Mouse (Mus musculus): ENCODE results near the gene Mre11a. TPM values are rescaled to one million over a fixed set of nuclear protein-coding genes. Genes with fewer than 3 reads are reported as not detected.
"Not testable (repeated sequence)": the region's sequence is repeated elsewhere in the genome, so short reads cannot be mapped to it uniquely, and the experiment has no call there.

Gene Mre11a
- polyA plus RNA-seq, 1 experiment from 2014 or later: 12.5 TPM

GRCm38 (mm10) chr9:14858782-14859181 lies 74.3 kb downstream of the Mre11a start:
- no peak overlapping the region for H3K27ac ChIP-seq (replicated peaks)
- H3K9ac ChIP-seq: no peak overlapping the region
- H3K27me3 ChIP-seq: peaks cover 30% of the 10 kb centered on the region
- no peak overlapping the region for H3K4me2 ChIP-seq
- H3K36me3 ChIP-seq: no peaks in the 10 kb centered on the region
- H3K4me3 ChIP-seq: no peak overlapping the region
- no peak for ATAC-seq (ENCODE audit: low FRiP score, low read depth)
- WGBS: 85% methylated on average over 3 of the region's 3 CpGs
- H3K9me3 ChIP-seq: no peaks in the 10 kb centered on the region
- H3K4me1 ChIP-seq (replicated peaks): peaks cover 7% of the 10 kb centered on the region

GRCm38 (mm10) chr9:14859868-14860639 lies 75.6 kb downstream of the Mre11a start, which contains the start of gene Gpr83:
Gpr83 (plus strand) TSS chr9:14860210.
- WGBS: 2% methylated on average over 46 of the region's 47 CpGs
- H3K4me1 ChIP-seq (replicated peaks): peaks cover 7% of the 10 kb centered on the region
- no peaks in the 10 kb centered on the region for H3K36me3 ChIP-seq
- H3K9me3 ChIP-seq: no peaks in the 10 kb centered on the region
- H3K4me2 ChIP-seq: peak within 1 kb of the TSS; percentile 92
- H3K4me3 ChIP-seq: peak within 1 kb of the TSS; percentile 45
- no peak within 1 kb of the TSS for H3K27ac ChIP-seq (replicated peaks)
- peak within 1 kb of the TSS; percentile 36 for H3K9ac ChIP-seq
- ATAC-seq (ENCODE audit: low FRiP score, low read depth): peak; percentile 93
- peaks cover 30% of the 10 kb centered on the region for H3K27me3 ChIP-seq

GRCm38 (mm10) chr9:14863126-14863525 lies 78.7 kb downstream of the Mre11a start:
- no peak overlapping the region for H3K4me2 ChIP-seq
- no peaks in the 10 kb centered on the region for H3K9me3 ChIP-seq
- peaks cover 7% of the 10 kb centered on the region for H3K4me1 ChIP-seq (replicated peaks)
- peaks cover 25% of the 10 kb centered on the region for H3K27me3 ChIP-seq
- H3K9ac ChIP-seq: no peak overlapping the region
- no peak overlapping the region for H3K27ac ChIP-seq (replicated peaks)
- no peaks in the 10 kb centered on the region for H3K36me3 ChIP-seq
- no peak overlapping the region for H3K4me3 ChIP-seq
- ATAC-seq (ENCODE audit: low FRiP score, low read depth): no peak
- WGBS: 91% methylated on average over 3 of the region's 3 CpGs

GRCm38 (mm10) chr9:14864726-14865125 lies 80.3 kb downstream of the Mre11a start:
- H3K9ac ChIP-seq: no peak overlapping the region
- ATAC-seq (ENCODE audit: low FRiP score, low read depth): no peak
- H3K9me3 ChIP-seq: no peaks in the 10 kb centered on the region
- H3K4me1 ChIP-seq (replicated peaks): peaks cover 7% of the 10 kb centered on the region
- no peak overlapping the region for H3K4me3 ChIP-seq
- H3K4me2 ChIP-seq: no peak overlapping the region
- no peaks in the 10 kb centered on the region for H3K36me3 ChIP-seq
- H3K27ac ChIP-seq (replicated peaks): no peak overlapping the region
- peaks cover 14% of the 10 kb centered on the region for H3K27me3 ChIP-seq
- 83% methylated on average over 9 of the region's 9 CpGs for WGBS

- 26% methylated on average over 7 of the region's 7 CpGs for WGBS
- Histone ChIP-seq H3K4me3 (no peak overlapping the region), H3K36me3 (no peaks in the 10 kb centered on the region), H3K27me3 (no peaks in the 10 kb centered on the region), H3K9me3 (no peaks in the 10 kb centered on the region), H3K9ac (no peak overlapping the region), H3K4me1 (replicated peaks) (peaks cover 4% of the 10 kb centered on the region; the same call in 1 of the 2 replicates), H3K4me2 (no peak overlapping the region), H3K27ac (replicated peaks) (no peak overlapping the region)
- ATAC-seq (ENCODE audit: low FRiP score, low read depth): peak; percentile 50; the same call in 1 of the 2 replicates
Measured at GRCm38 (mm10) chr9:14866957-14867356, 82.5 kb downstream of the Mre11a start.

GRCm38 (mm10) chr9:14868326-14868725 lies 83.9 kb downstream of the Mre11a start:
- Histone ChIP-seq H3K4me1 (replicated peaks) (peaks cover 15% of the 10 kb centered on the region), H3K9ac (no peak overlapping the region), H3K27me3 (no peaks in the 10 kb centered on the region), H3K4me3 (no peak overlapping the region), H3K36me3 (no peaks in the 10 kb centered on the region), H3K9me3 (no peaks in the 10 kb centered on the region), H3K4me2 (no peak overlapping the region), H3K27ac (replicated peaks) (no peak overlapping the region)
- no peak for ATAC-seq (ENCODE audit: low FRiP score, low read depth)
- WGBS: 94% methylated on average over 8 of the region's 8 CpGs

- 91% methylated on average over 2 of the region's 2 CpGs for WGBS
- no peaks in the 10 kb centered on the region for H3K27me3 ChIP-seq
Measured at GRCm38 (mm10) chr9:14870377-14870776, 85.9 kb downstream of the Mre11a start.

GRCm38 (mm10) chr9:14870802-14871201 lies 86.3 kb downstream of the Mre11a start:
- WGBS: 91% methylated on average over 10 of the region's 10 CpGs
- H3K4me2 ChIP-seq: no peak overlapping the region
- no peak for ATAC-seq (ENCODE audit: low FRiP score, low read depth)
- H3K4me3 ChIP-seq: no peak overlapping the region
- H3K9me3 ChIP-seq: no peaks in the 10 kb centered on the region
- no peaks in the 10 kb centered on the region for H3K36me3 ChIP-seq
- no peak overlapping the region for H3K9ac ChIP-seq
- H3K27ac ChIP-seq (replicated peaks): no peak overlapping the region
- H3K27me3 ChIP-seq: no peaks in the 10 kb centered on the region
- H3K4me1 ChIP-seq (replicated peaks): peaks cover 15% of the 10 kb centered on the region

More at GRCm38 (mm10) chr9:14870377-14870776, 85.9 kb downstream of the Mre11a start:
- H3K4me3 ChIP-seq: no peak overlapping the region
- H3K36me3 ChIP-seq: no peaks in the 10 kb centered on the region
- H3K4me1 ChIP-seq (replicated peaks): peaks cover 15% of the 10 kb centered on the region
- no peak for ATAC-seq (ENCODE audit: low FRiP score, low read depth)
- no peak overlapping the region for H3K27ac ChIP-seq (replicated peaks)
- H3K4me2 ChIP-seq: no peak overlapping the region
- no peaks in the 10 kb centered on the region for H3K9me3 ChIP-seq
- no peak overlapping the region for H3K9ac ChIP-seq

GRCm38 (mm10) chr9:14871536-14871935 lies 87.1 kb downstream of the Mre11a start:
- H3K4me1 ChIP-seq (replicated peaks): peaks cover 15% of the 10 kb centered on the region
- no peak overlapping the region for H3K27ac ChIP-seq (replicated peaks)
- no peak overlapping the region for H3K4me3 ChIP-seq
- H3K4me2 ChIP-seq: no peak overlapping the region
- H3K9me3 ChIP-seq: no peaks in the 10 kb centered on the region
- WGBS: 61% methylated on average over 3 of the region's 3 CpGs
- no peak overlapping the region for H3K9ac ChIP-seq
- no peaks in the 10 kb centered on the region for H3K27me3 ChIP-seq
- no peak for ATAC-seq (ENCODE audit: low FRiP score, low read depth)
- H3K36me3 ChIP-seq: no peaks in the 10 kb centered on the region

GRCm38 (mm10) chr9:14872181-14872930 lies 87.9 kb downstream of the Mre11a start:
- Histone ChIP-seq H3K36me3 (no peaks in the 10 kb centered on the region), H3K9ac (no peak overlapping the region), H3K9me3 (no peaks in the 10 kb centered on the region), H3K4me2 (peak overlapping the region; percentile 25), H3K27me3 (no peaks in the 10 kb centered on the region), H3K4me1 (replicated peaks) (peaks cover 15% of the 10 kb centered on the region), H3K27ac (replicated peaks) (no peak overlapping the region), H3K4me3 (no peak overlapping the region)
- 19% methylated on average over 17 of the region's 17 CpGs for WGBS
- ATAC-seq (ENCODE audit: low FRiP score, low read depth): peak; percentile 80

- Histone ChIP-seq H3K9me3 (no peaks in the 10 kb centered on the region), H3K9ac (no peak overlapping the region), H3K36me3 (no peaks in the 10 kb centered on the region), H3K27ac (replicated peaks) (no peak overlapping the region), H3K4me2 (no peak overlapping the region), H3K27me3 (no peaks in the 10 kb centered on the region), H3K4me3 (no peak overlapping the region), H3K4me1 (replicated peaks) (peaks cover 15% of the 10 kb centered on the region)
- no peak for ATAC-seq (ENCODE audit: low FRiP score, low read depth)
- 71% methylated on average over 5 of the region's 5 CpGs for WGBS
Measured at GRCm38 (mm10) chr9:14875743-14876507, 91.5 kb downstream of the Mre11a start.

GRCm38 (mm10) chr9:14876566-14876965 lies 92.1 kb downstream of the Mre11a start:
- not testable (repeated sequence) for H3K9me3 ChIP-seq; H3K4me3 ChIP-seq; H3K36me3 ChIP-seq; H3K4me2 ChIP-seq; H3K27ac ChIP-seq (replicated peaks); ATAC-seq (ENCODE audit: low FRiP score, low read depth); H3K27me3 ChIP-seq; H3K9ac ChIP-seq
- 36% methylated on average over 8 of the region's 8 CpGs for WGBS
- peaks cover 15% of the 10 kb centered on the region for H3K4me1 ChIP-seq (replicated peaks)
